Mouse (Mus musculus) kidney, postnatal 25 days (tissue): ENCODE measurements around the gene Sox6.

ENCODE experiments used
- DNase-seq, 2 experiments: peaks; one replicate each; pipeline ENCODE4 v3.0.0; 2021; ENCODE audit warnings: mixed read lengths in 2 of 2

Sox6 gene

GRCm38 (mm10) chr7:115984076-115984475 is 54.5 kb downstream of the Sox6 start:
- DNase-seq = no peak

GRCm38 (mm10) chr7:115979813-115980512 is 58.6 kb downstream of the Sox6 start:
- no peak for DNase-seq

- no peak for DNase-seq
Observed at GRCm38 (mm10) chr7:115974518-115974917, 64.1 kb downstream of the Sox6 start.

GRCm38 (mm10) chr7:115967186-115967585 is 71.4 kb downstream of the Sox6 start:
- DNase-seq = no peak

GRCm38 (mm10) chr7:115966181-115966580 is 72.4 kb downstream of the Sox6 start:
- DNase-seq = no peak

- DNase-seq = no peak
Observed at GRCm38 (mm10) chr7:115953046-115953445, 85.5 kb downstream of the Sox6 start.

GRCm38 (mm10) chr7:115952235-115952634 is 86.4 kb downstream of the Sox6 start:
- no peak for DNase-seq

GRCm38 (mm10) chr7:115951689-115952088 is 86.9 kb downstream of the Sox6 start:
- DNase-seq = no peak

GRCm38 (mm10) chr7:115947916-115948315 is 90.7 kb downstream of the Sox6 start:
- no peak for DNase-seq

GRCm38 (mm10) chr7:115946559-115946958 is 92.0 kb downstream of the Sox6 start:
- DNase-seq = no peak

- DNase-seq = no peak
Observed at GRCm38 (mm10) chr7:115945516-115945915, 93.1 kb downstream of the Sox6 start.

GRCm38 (mm10) chr7:115944250-115944649 is 94.3 kb downstream of the Sox6 start:
- no peak for DNase-seq

GRCm38 (mm10) chr7:115941766-115942165 is 96.8 kb downstream of the Sox6 start:
- no peak for DNase-seq

- no peak for DNase-seq
Observed at GRCm38 (mm10) chr7:115939292-115939691, 99.3 kb downstream of the Sox6 start.

GRCm38 (mm10) chr7:115936908-115937307 is 101.7 kb downstream of the Sox6 start:
- no peak for DNase-seq

- DNase-seq = no peak
Observed at GRCm38 (mm10) chr7:115915338-115915737, 123.3 kb downstream of the Sox6 start.

GRCm38 (mm10) chr7:115910313-115910712 is 128.3 kb downstream of the Sox6 start:
- DNase-seq = no peak

GRCm38 (mm10) chr7:115904798-115905207 is 133.8 kb downstream of the Sox6 start:
- DNase-seq = no peak

GRCm38 (mm10) chr7:115903931-115904797 is 134.4 kb downstream of the Sox6 start:
- no peak for DNase-seq

- DNase-seq = no peak
Observed at GRCm38 (mm10) chr7:115903368-115903767, 135.2 kb downstream of the Sox6 start.

GRCm38 (mm10) chr7:115895831-115896230 is 142.8 kb downstream of the Sox6 start:
- DNase-seq = no peak

- DNase-seq = no peak
Observed at GRCm38 (mm10) chr7:115895028-115895671, 143.4 kb downstream of the Sox6 start.

GRCm38 (mm10) chr7:115891482-115891881 is 147.1 kb downstream of the Sox6 start:
- DNase-seq = no peak

- no peak for DNase-seq
Observed at GRCm38 (mm10) chr7:115889926-115890325, 148.7 kb downstream of the Sox6 start.
